Mouse (Mus musculus) lung, postnatal 0 days (tissue): ENCODE data around the gene Lbp. TPM values are rescaled to one million over a fixed set of nuclear protein-coding genes. Genes with fewer than 3 reads are reported as not detected.

ENCODE experiments used
- ATAC-seq: fragments of 200-750 bp; cut with Nextera tagmentation; 2 replicates; pipeline ENCODE4 v1.8.0; 2017; ENCODE audit warnings: moderate library complexity
- DNase-seq: peaks from one replicate; pipeline ENCODE4 v3.0.0-alpha.2; 2016; ENCODE audit warnings: low spot score
- H3K27ac ChIP-seq: fragments of 300-500 bp; sonication (generic); 2 replicates; pipeline ENCODE4 v1.5.1; 2014; ENCODE audit warnings: antibody characterized with exemption, mild to moderate bottlenecking, low read length, mixed read lengths
- H3K27me3 ChIP-seq: fragments of 300-500 bp; sonication (generic); replicated peaks from 2 replicates; pipeline ENCODE4 v1.6.1; 2014; ENCODE audit warnings: low read length, mixed read lengths; ENCODE audit not compliant: insufficient read depth
- H3K36me3 ChIP-seq: fragments of 300-500 bp; sonication (generic); 2 replicates; pipeline ENCODE4 v1.6.1; 2014; ENCODE audit warnings: low read length, mixed read lengths; ENCODE audit not compliant: insufficient read depth
- H3K4me1 ChIP-seq: fragments of 300-500 bp; sonication (generic); 2 replicates; pipeline ENCODE4 v1.6.1; 2014; ENCODE audit warnings: antibody characterized with exemption, low read depth, low read length, mixed read lengths; ENCODE audit not compliant: insufficient read depth
- H3K4me2 ChIP-seq: fragments of 300-500 bp; sonication (generic); replicated peaks from 2 replicates; pipeline ENCODE4 v1.6.1; 2014; ENCODE audit warnings: low read depth, mild to moderate bottlenecking, low read length, moderate library complexity, mixed read lengths
- H3K4me3 ChIP-seq: fragments of 300-500 bp; sonication (generic); 2 replicates; pipeline ENCODE4 v1.5.1; 2014; ENCODE audit warnings: low read depth, low read length
- H3K9ac ChIP-seq: fragments of 300-500 bp; sonication (generic); replicated peaks from 2 replicates; pipeline ENCODE4 v1.6.1; 2014; ENCODE audit warnings: low read depth, mild to moderate bottlenecking
- H3K9me3 ChIP-seq: fragments of 300-500 bp; sonication (generic); 2 replicates; pipeline ENCODE4 v1.6.1; 2016; ENCODE audit warnings: low read length, mixed read lengths
- CTCF ChIP-seq: IDR thresholded peaks from 2 replicates; pipeline ENCODE4 v1.5.1; 2016; ENCODE audit warnings: antibody characterized with exemption, mild to moderate bottlenecking
- EP300 ChIP-seq: IDR thresholded peaks from 2 replicates; pipeline ENCODE4 v1.6.1; 2016; ENCODE audit warnings: antibody characterized with exemption, mild to moderate bottlenecking, control low read depth
- WGBS: fragments of 180-500 bp; shearing (Covaris S2); extraction: QIAGEN DNeasy Blood & Tissue Kit; methylation state at CpG from one replicate; pipeline ENCODE4 v1.1.7; 2014; 5-methylcytosine and 5-hydroxymethylcytosine counted together
- polyA plus RNA-seq: library from polyadenylated mRNA; unstranded; fragments of >200 nt; fragmentation: Nextera tagmentation; extraction: Ambion mirVana; gene quantifications from 2 replicates; pipeline ENCODE4 v1.2.1, GENCODE M21; 2015

The Lbp gene
- polyA plus RNA-seq, 1 experiment from 2014 or later: 42.1 TPM

GRCm38 (mm10) chr2:158270017-158270416 is 36.3 kb upstream of the Lbp start:
- no peaks in the 10 kb centered on the region for H3K9me3 ChIP-seq
- no peaks in the 10 kb centered on the region for H3K27me3 ChIP-seq
- WGBS: 74% methylated on average over 8 of the region's 8 CpGs
- H3K9ac ChIP-seq: no peak overlapping the region
- no peak overlapping the region for H3K4me2 ChIP-seq
- no peak for TF ChIP-seq EP300
- no peak for TF ChIP-seq CTCF
- ATAC-seq (no peak), DNase-seq (no peak)
- no peak overlapping the region for H3K27ac ChIP-seq
- H3K36me3 ChIP-seq: no peaks in the 10 kb centered on the region
- H3K4me3 ChIP-seq: no peak overlapping the region
- H3K4me1 ChIP-seq: no peaks in the 10 kb centered on the region

GRCm38 (mm10) chr2:158273646-158274045 is 32.6 kb upstream of the Lbp start:
- Histone ChIP-seq H3K9ac (no peak overlapping the region), H3K4me3 (no peak overlapping the region), H3K4me2 (no peak overlapping the region), H3K27ac (no peak overlapping the region), H3K9me3 (no peaks in the 10 kb centered on the region), H3K27me3 (no peaks in the 10 kb centered on the region), H3K36me3 (no peaks in the 10 kb centered on the region), H3K4me1 (no peaks in the 10 kb centered on the region)
- TF ChIP-seq CTCF: no peak
- TF ChIP-seq EP300: no peak
- WGBS: 8% methylated on average over 2 of the region's 2 CpGs
- 0 out of 2 replicates have a peak, but pooled peaks have one; percentile 25 for ATAC-seq
- DNase-seq: no peak

GRCm38 (mm10) chr2:158275349-158275748 is 30.9 kb upstream of the Lbp start:
- TF ChIP-seq EP300 (no peak), CTCF (peak; percentile 14; the same call in 1 of the 2 replicates)
- WGBS: 90% methylated on average over 3 of the region's 3 CpGs
- no peaks in the 10 kb centered on the region for H3K9me3 ChIP-seq
- no peaks in the 10 kb centered on the region for H3K4me1 ChIP-seq
- no peak overlapping the region for H3K9ac ChIP-seq
- H3K27me3 ChIP-seq: no peaks in the 10 kb centered on the region
- H3K27ac ChIP-seq: no peak overlapping the region
- H3K36me3 ChIP-seq: no peaks in the 10 kb centered on the region
- ATAC-seq (no peak), DNase-seq (no peak)
- H3K4me2 ChIP-seq: no peak overlapping the region
- no peak overlapping the region for H3K4me3 ChIP-seq

DNA sequence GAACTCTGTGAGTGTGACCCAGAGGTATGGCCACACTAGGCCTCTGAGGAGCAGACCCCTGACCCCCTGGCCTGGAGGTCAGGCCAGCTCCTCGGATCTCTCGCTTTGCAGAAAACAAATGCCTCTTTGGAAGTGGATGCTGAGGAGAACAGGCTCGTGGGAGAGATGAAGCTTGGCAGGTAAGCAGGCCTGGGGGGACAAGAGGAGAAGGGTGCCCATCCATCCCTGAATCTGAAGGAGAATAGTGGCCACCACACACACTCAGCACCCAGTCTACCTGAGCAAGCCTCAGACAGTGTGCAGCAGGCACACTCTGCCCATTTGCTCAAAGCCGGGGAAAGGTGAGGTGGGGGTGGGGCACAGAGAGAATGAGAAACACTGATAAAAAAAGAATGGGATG is 30.5 kb upstream of the Lbp start:
- Histone ChIP-seq H3K4me1 (no peaks in the 10 kb centered on the region), H3K36me3 (no peaks in the 10 kb centered on the region), H3K9ac (no peak overlapping the region), H3K27ac (no peak overlapping the region), H3K27me3 (no peaks in the 10 kb centered on the region), H3K4me2 (no peak overlapping the region), H3K9me3 (no peaks in the 10 kb centered on the region), H3K4me3 (no peak overlapping the region)
- TF ChIP-seq CTCF (no peak), EP300 (no peak)
- WGBS: 58% methylated on average over 4 of the region's 4 CpGs
- DNase-seq (no peak), ATAC-seq (no peak)

DNA sequence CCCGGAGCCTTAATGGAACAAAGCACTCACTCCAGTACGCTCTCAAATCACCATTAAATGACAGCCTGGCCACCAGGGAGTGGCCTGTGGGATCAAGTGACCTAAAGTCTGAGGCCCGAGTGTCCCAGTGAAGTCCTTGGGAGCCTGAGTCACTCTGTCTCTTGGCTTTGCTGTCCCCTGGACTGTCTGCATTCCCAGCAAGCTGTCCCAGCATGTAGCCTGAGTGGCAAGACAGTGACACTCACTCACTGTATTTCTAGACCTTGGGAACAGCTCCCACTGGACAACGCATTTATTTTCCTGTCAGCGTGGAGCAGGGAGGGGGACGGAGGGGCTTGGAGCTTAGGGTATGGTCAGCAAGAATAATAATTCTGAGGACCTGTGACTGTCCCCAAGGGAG is 29.8 kb upstream of the Lbp start:
- Histone ChIP-seq H3K27ac (no peak overlapping the region), H3K4me2 (no peak overlapping the region), H3K4me3 (no peak overlapping the region), H3K27me3 (no peaks in the 10 kb centered on the region), H3K9ac (no peak overlapping the region), H3K4me1 (no peaks in the 10 kb centered on the region), H3K9me3 (no peaks in the 10 kb centered on the region), H3K36me3 (no peaks in the 10 kb centered on the region)
- 59% methylated on average over 6 of the region's 6 CpGs for WGBS
- no peak for DNase-seq
- TF ChIP-seq CTCF: no peak
- no peak for TF ChIP-seq EP300
- ATAC-seq: no peak

DNA sequence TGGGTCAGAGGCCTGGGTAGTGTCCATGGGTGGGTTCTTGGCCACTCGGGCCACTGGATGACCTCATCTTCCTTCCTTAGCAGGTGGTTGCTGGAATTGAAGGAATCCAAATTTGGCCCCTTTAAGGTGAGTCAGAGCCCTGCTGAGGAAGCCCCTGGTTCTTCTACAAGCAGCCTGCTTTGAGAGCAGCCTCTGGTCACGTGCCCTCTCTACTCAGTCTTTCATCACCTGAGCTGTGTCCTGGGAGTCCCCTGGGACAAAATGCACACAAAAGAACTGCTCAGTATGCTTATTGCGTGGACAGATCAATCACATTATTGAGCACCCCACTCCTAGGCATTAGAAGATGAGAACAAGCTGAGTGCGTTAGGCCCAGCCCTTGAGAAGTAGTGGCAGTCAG is 29.4 kb upstream of the Lbp start:
- TF ChIP-seq EP300: no peak
- TF ChIP-seq CTCF: no peak
- DNase-seq (no peak), ATAC-seq (peak; percentile 17; the same call in 1 of the 2 replicates)
- Histone ChIP-seq H3K27me3 (no peaks in the 10 kb centered on the region), H3K9ac (no peak overlapping the region), H3K4me2 (no peak overlapping the region), H3K4me1 (no peaks in the 10 kb centered on the region), H3K4me3 (no peak overlapping the region), H3K36me3 (no peaks in the 10 kb centered on the region), H3K27ac (no peak overlapping the region), H3K9me3 (no peaks in the 10 kb centered on the region)
- 63% methylated on average over 4 of the region's 4 CpGs for WGBS

- no peak for TF ChIP-seq CTCF
- TF ChIP-seq EP300: no peak
- Histone ChIP-seq H3K4me2 (no peak overlapping the region), H3K36me3 (no peaks in the 10 kb centered on the region), H3K9ac (no peak overlapping the region), H3K27me3 (no peaks in the 10 kb centered on the region), H3K4me1 (no peaks in the 10 kb centered on the region), H3K27ac (no peak overlapping the region), H3K4me3 (no peak overlapping the region), H3K9me3 (no peaks in the 10 kb centered on the region)
- ATAC-seq (no peak), DNase-seq (no peak)
- WGBS: 89% methylated on average over 4 of the region's 4 CpGs
Measured at GRCm38 (mm10) chr2:158279656-158280055, 26.6 kb upstream of the Lbp start.
